Mouse (Mus musculus) ovary, adult 18-20 months (tissue): ENCODE results near the gene Zfp462.
A peak's percentile ranks its signal among the peaks of the same experiment; 100 is the strongest.
"Not testable (repeated sequence)": the region's sequence is repeated elsewhere in the genome, so short reads cannot be mapped to it uniquely, and the experiment has no call there.

Experiments used
- DNase-seq: peaks from one replicate; pipeline ENCODE4 v3.0.0; 2022; ENCODE audit warnings: low spot score, mixed read lengths

The Zfp462 gene

GRCm38 (mm10) chr4:54950866-54951265 is 6.0 kb downstream of the Zfp462 start:
- DNase-seq = no peak

GRCm38 (mm10) chr4:54953657-54954395 is 9.0 kb downstream of the Zfp462 start:
- no peak for DNase-seq

GRCm38 (mm10) chr4:54954455-54954854 is 9.6 kb downstream of the Zfp462 start:
- no peak for DNase-seq

- no peak for DNase-seq
Observed at GRCm38 (mm10) chr4:54960776-54961175, 15.9 kb downstream of the Zfp462 start.

GRCm38 (mm10) chr4:54962141-54962540 is 17.3 kb downstream of the Zfp462 start:
- no peak for DNase-seq

- no peak for DNase-seq
Observed at GRCm38 (mm10) chr4:54963551-54963950, 18.7 kb downstream of the Zfp462 start.

- no peak for DNase-seq
Observed at GRCm38 (mm10) chr4:54965169-54965695, 20.4 kb downstream of the Zfp462 start.

GRCm38 (mm10) chr4:54966161-54966806 is 21.4 kb downstream of the Zfp462 start:
- no peak for DNase-seq

GRCm38 (mm10) chr4:54967166-54967565 is 22.3 kb downstream of the Zfp462 start:
- no peak for DNase-seq

- DNase-seq = no peak
Observed at GRCm38 (mm10) chr4:54967721-54968120, 22.9 kb downstream of the Zfp462 start.

- no peak for DNase-seq
Observed at GRCm38 (mm10) chr4:54969671-54970295, 24.9 kb downstream of the Zfp462 start.

- DNase-seq = no peak
Observed at GRCm38 (mm10) chr4:54971386-54971785, 26.5 kb downstream of the Zfp462 start.

GRCm38 (mm10) chr4:54972096-54972495 is 27.2 kb downstream of the Zfp462 start:
- no peak for DNase-seq

- no peak for DNase-seq
Observed at GRCm38 (mm10) chr4:54972827-54973560, 28.1 kb downstream of the Zfp462 start.

- DNase-seq = peak; percentile 40
Observed at GRCm38 (mm10) chr4:54979771-54980472, 35.1 kb downstream of the Zfp462 start.

GRCm38 (mm10) chr4:54984502-54984901 is 39.7 kb downstream of the Zfp462 start:
- no peak for DNase-seq

GRCm38 (mm10) chr4:54986671-54987070 is 41.8 kb downstream of the Zfp462 start:
- DNase-seq = no peak

- no peak for DNase-seq
Observed at GRCm38 (mm10) chr4:54987256-54987655, 42.4 kb downstream of the Zfp462 start.

- DNase-seq = no peak
Observed at GRCm38 (mm10) chr4:54987926-54988325, 43.1 kb downstream of the Zfp462 start.

GRCm38 (mm10) chr4:54991973-54992372 is 47.1 kb downstream of the Zfp462 start:
- no peak for DNase-seq

- not testable (repeated sequence) for DNase-seq
Observed at GRCm38 (mm10) chr4:54993001-54993400, 48.2 kb downstream of the Zfp462 start.

GRCm38 (mm10) chr4:54995258-54995657 is 50.4 kb downstream of the Zfp462 start:
- DNase-seq = no peak
